Mouse (Mus musculus): ENCODE results near the gene Phf20. TPM values are rescaled to one million over a fixed set of nuclear protein-coding genes. Genes with fewer than 3 reads are reported as not detected.

The Phf20 gene
- polyA plus RNA-seq, 1 experiment from 2014 or later: 44.8 TPM

DNA sequence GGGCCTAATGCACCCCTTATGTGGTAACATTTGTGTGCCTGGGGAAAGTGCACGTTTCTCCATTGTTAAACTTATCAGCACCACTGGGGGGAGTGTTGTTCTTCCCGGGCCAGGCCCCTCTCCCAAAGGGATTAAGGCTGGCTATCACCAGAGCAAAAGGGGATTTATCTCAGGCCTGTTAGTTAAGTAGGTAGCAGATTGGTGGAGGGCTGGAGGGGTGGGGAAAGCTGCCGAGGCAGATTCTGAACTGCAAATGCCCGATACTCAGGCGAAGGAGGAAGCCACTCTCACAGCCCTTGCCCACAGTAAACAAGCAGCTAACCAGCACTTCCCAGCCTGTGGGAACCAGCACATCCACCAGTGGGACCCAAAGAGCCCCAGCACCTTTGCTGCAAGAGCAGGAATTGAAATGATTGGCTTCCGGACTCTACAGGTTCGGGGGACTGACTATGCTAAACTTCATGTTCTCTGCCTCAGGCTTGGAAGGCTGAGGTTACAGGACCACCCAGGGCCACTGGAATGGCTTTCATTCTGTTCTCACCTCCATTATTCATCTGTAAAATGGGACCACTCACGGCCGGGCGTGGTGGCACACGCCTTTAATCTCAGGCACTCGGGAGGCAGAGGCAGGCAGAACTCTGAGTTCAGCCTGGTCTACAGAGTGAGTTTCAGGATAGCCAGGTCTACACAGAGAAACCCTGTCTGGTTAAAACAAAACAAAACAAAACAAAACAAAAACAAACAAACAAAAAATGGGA lies 148.7 kb downstream of the Phf20 start:
- H3K4me2 ChIP-seq (replicated peaks; ENCODE audit: low read depth, low read length): no peak overlapping the region
- 54% methylated on average over 12 of the region's 12 CpGs for WGBS
- H3K27me3 ChIP-seq (replicated peaks; ENCODE audit: insufficient read depth, low read length): no peaks in the 10 kb centered on the region
- no peaks in the 10 kb centered on the region for H3K4me1 ChIP-seq (ENCODE audit: insufficient read depth, low read depth, low read length)
- TF ChIP-seq EP300 (IDR thresholded peaks at IDR 0.05): no peak
- TF ChIP-seq CTCF (IDR thresholded peaks at IDR 0.05): peak; percentile 52
- H3K27ac ChIP-seq (ENCODE audit: low read length): no peak overlapping the region
- no peak for ATAC-seq
- H3K9ac ChIP-seq (replicated peaks; ENCODE audit: low read depth): no peak overlapping the region
- H3K36me3 ChIP-seq (ENCODE audit: insufficient read depth, low read length): no peaks in the 10 kb centered on the region
- no peak overlapping the region for H3K4me3 ChIP-seq (ENCODE audit: low read depth, low read length)
- no peaks in the 10 kb centered on the region for H3K9me3 ChIP-seq (ENCODE audit: low read length)
- peak; percentile 18 for DNase-seq (ENCODE audit: low spot score)

DNA sequence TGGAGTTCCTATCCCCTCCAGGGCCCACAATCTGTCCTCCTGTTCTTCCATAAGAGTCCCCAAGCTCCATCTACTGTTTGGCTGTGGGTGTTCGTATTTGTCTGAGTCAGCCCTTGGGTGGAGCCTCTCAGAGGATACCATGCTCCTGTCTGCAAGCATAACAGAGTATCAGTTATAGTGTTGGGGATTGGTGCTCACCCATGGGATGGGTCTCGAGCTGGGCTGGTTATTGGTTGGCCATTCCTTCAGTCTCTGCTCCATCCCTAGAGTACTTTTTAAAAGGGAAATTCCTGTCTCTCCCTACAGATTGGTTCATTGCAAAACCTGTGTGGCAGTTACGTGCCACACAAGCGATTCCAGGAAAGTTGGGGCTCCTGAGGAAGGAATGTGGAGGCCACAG lies 152.5 kb downstream of the Phf20 start:
- no peak overlapping the region for H3K27ac ChIP-seq (ENCODE audit: low read length)
- no peaks in the 10 kb centered on the region for H3K4me1 ChIP-seq (ENCODE audit: insufficient read depth, low read depth, low read length)
- H3K4me3 ChIP-seq (ENCODE audit: low read depth, low read length): no peak overlapping the region
- no peak overlapping the region for H3K9ac ChIP-seq (replicated peaks; ENCODE audit: low read depth)
- DNase-seq (ENCODE audit: low spot score) (no peak), ATAC-seq (no peak)
- no peaks in the 10 kb centered on the region for H3K9me3 ChIP-seq (ENCODE audit: low read length)
- no peaks in the 10 kb centered on the region for H3K27me3 ChIP-seq (replicated peaks; ENCODE audit: insufficient read depth, low read length)
- 64% methylated on average over 4 of the region's 4 CpGs for WGBS
- H3K4me2 ChIP-seq (replicated peaks; ENCODE audit: low read depth, low read length): no peak overlapping the region
- no peaks in the 10 kb centered on the region for H3K36me3 ChIP-seq (ENCODE audit: insufficient read depth, low read length)
- TF ChIP-seq CTCF (IDR thresholded peaks at IDR 0.05): no peak
- no peak for TF ChIP-seq EP300 (IDR thresholded peaks at IDR 0.05)

- TF ChIP-seq EP300 (IDR thresholded peaks at IDR 0.05): no peak
- TF ChIP-seq CTCF (IDR thresholded peaks at IDR 0.05): no peak
- no peak overlapping the region for H3K27ac ChIP-seq (ENCODE audit: low read length)
- no peak overlapping the region for H3K9ac ChIP-seq (replicated peaks; ENCODE audit: low read depth)
- WGBS: 65% methylated on average over 4 of the region's 4 CpGs
- DNase-seq (ENCODE audit: low spot score): no peak
- H3K4me3 ChIP-seq (ENCODE audit: low read depth, low read length): no peak overlapping the region
- H3K4me1 ChIP-seq (ENCODE audit: insufficient read depth, low read depth, low read length): no peaks in the 10 kb centered on the region
- no peaks in the 10 kb centered on the region for H3K9me3 ChIP-seq (ENCODE audit: low read length)
- no peaks in the 10 kb centered on the region for H3K27me3 ChIP-seq (replicated peaks; ENCODE audit: insufficient read depth, low read length)
- H3K36me3 ChIP-seq (ENCODE audit: insufficient read depth, low read length): no peaks in the 10 kb centered on the region
- ATAC-seq: no peak
- no peak overlapping the region for H3K4me2 ChIP-seq (replicated peaks; ENCODE audit: low read depth, low read length)
These were observed 153.1 kb downstream of the Phf20 start for GRCm38 (mm10) chr2:156349286-156349848.

DNA sequence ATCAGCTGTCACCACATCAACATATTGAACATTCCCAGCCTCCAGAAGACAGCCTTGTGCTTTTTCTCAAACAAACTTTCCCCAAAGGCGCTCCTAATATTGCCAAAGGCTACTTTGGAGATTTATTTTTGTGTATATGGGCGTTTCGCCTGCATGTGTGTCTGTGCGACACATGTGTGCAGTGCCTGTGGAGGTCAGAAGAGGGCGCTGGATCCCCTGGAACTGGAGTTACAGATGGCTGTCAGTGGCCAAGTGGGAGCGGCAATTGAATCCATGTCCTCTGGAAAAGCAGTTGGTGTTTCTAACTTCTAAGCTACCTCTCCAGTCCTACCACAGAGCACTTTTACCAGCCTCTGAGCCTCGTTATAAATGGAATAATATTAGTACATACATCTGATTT lies 155.0 kb downstream of the Phf20 start:
- no peak overlapping the region for H3K4me2 ChIP-seq (replicated peaks; ENCODE audit: low read depth, low read length)
- H3K9me3 ChIP-seq (ENCODE audit: low read length): no peaks in the 10 kb centered on the region
- H3K9ac ChIP-seq (replicated peaks; ENCODE audit: low read depth): no peak overlapping the region
- no peak overlapping the region for H3K27ac ChIP-seq (ENCODE audit: low read length)
- H3K36me3 ChIP-seq (ENCODE audit: insufficient read depth, low read length): no peaks in the 10 kb centered on the region
- H3K27me3 ChIP-seq (replicated peaks; ENCODE audit: insufficient read depth, low read length): no peaks in the 10 kb centered on the region
- ATAC-seq (no peak), DNase-seq (ENCODE audit: low spot score) (no peak)
- H3K4me1 ChIP-seq (ENCODE audit: insufficient read depth, low read depth, low read length): no peaks in the 10 kb centered on the region
- WGBS: 79% methylated on average over 7 of the region's 7 CpGs
- no peak overlapping the region for H3K4me3 ChIP-seq (ENCODE audit: low read depth, low read length)
- TF ChIP-seq CTCF (IDR thresholded peaks at IDR 0.05): peak; percentile 34
- no peak for TF ChIP-seq EP300 (IDR thresholded peaks at IDR 0.05)

DNA sequence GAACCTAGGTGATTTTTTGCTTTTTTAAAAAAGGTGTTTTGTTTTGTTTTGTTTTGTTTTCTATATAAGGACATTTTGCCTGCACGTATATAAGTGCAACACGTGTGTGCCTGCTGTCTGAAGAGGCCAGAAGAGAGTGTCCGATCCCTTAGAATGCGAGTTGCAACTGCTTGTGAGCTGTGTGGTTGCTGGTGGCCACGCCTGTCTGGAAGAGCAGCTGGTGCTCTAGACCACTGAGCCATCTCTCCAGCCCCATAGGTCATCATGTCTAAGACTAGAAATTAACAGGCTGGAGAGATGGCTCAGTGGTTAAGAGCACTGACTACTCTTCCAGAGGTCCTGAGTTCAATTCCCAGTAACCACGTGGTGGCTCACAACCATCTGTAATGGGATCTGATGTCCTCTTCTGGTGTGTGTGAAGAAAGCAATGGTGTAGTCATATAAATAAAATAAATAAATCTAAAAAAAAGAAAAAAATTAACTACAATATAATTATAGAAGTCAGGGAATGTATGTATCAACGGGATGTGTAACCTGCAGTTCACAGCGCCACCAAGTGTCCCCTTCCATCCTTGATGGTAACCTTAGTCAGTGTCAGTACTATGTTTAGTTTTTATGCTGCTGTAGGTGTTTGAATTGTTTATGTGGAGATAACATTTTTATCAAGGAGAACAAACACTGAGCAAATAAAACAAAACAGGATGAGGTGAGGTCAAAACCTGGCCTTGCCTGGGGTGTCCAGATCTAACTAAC lies 156.3 kb downstream of the Phf20 start:
- Histone ChIP-seq H3K36me3 (ENCODE audit: insufficient read depth, low read length) (no peaks in the 10 kb centered on the region), H3K4me1 (ENCODE audit: insufficient read depth, low read depth, low read length) (no peaks in the 10 kb centered on the region), H3K9me3 (ENCODE audit: low read length) (no peaks in the 10 kb centered on the region), H3K9ac (replicated peaks; ENCODE audit: low read depth) (no peak overlapping the region), H3K4me2 (replicated peaks; ENCODE audit: low read depth, low read length) (no peak overlapping the region), H3K27ac (ENCODE audit: low read length) (no peak overlapping the region), H3K27me3 (replicated peaks; ENCODE audit: insufficient read depth, low read length) (no peaks in the 10 kb centered on the region), H3K4me3 (ENCODE audit: low read depth, low read length) (no peak overlapping the region)
- ATAC-seq (no peak), DNase-seq (ENCODE audit: low spot score) (peak; percentile 43)
- TF ChIP-seq CTCF (IDR thresholded peaks at IDR 0.05) (peak; percentile 59), EP300 (IDR thresholded peaks at IDR 0.05) (no peak)
- WGBS: 66% methylated on average over 8 of the region's 8 CpGs

DNA sequence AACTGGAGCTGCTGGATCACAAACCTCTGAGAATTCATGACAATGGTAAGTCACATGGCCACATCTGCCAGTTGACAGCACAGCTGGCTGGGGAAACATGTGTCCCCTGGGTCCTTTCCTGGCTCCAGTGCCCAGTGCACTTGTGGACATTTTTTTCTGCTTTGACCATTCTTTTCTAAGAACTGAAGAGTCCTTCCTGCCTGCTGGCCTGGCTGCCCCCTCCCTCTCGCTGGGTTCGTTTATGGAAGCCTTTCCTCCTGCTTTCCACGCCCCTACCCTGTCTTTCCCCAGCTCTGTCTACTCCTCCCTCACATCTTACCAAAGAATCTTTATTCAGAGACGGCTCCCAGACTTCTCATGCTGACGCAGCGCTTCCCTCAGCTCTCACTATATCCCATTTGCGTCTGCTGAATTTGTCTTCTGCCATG lies 157.0 kb downstream of the Phf20 start:
- Histone ChIP-seq H3K27me3 (replicated peaks; ENCODE audit: insufficient read depth, low read length) (no peaks in the 10 kb centered on the region), H3K4me3 (ENCODE audit: low read depth, low read length) (no peak overlapping the region), H3K9me3 (ENCODE audit: low read length) (no peaks in the 10 kb centered on the region), H3K36me3 (ENCODE audit: insufficient read depth, low read length) (no peaks in the 10 kb centered on the region), H3K9ac (replicated peaks; ENCODE audit: low read depth) (no peak overlapping the region), H3K4me1 (ENCODE audit: insufficient read depth, low read depth, low read length) (no peaks in the 10 kb centered on the region), H3K27ac (ENCODE audit: low read length) (no peak overlapping the region), H3K4me2 (replicated peaks; ENCODE audit: low read depth, low read length) (no peak overlapping the region)
- peak; percentile 81 for DNase-seq (ENCODE audit: low spot score)
- 32% methylated on average over 7 of the region's 7 CpGs for WGBS
- TF ChIP-seq CTCF (IDR thresholded peaks at IDR 0.05) (no peak), EP300 (IDR thresholded peaks at IDR 0.05) (no peak)
- ATAC-seq: peak; percentile 75

Data from lung, postnatal 0 days (tissue).